Mouse (Mus musculus) stomach, postnatal 0 days (tissue): Measurements from ENCODE around the gene Btbd6.
A peak's percentile ranks its signal among the peaks of the same experiment; 100 is the strongest.

Experiments
- CTCF ChIP-seq: IDR thresholded peaks from 2 replicates; pipeline ENCODE4 v1.5.1; 2016; ENCODE audit warnings: antibody characterized with exemption, low read depth, mild to moderate bottlenecking, moderate library complexity
- EP300 ChIP-seq: optimal IDR thresholded peaks from 2 replicates; pipeline ENCODE3; 2016; ENCODE audit warnings: antibody characterized with exemption

- peak; percentile 71 for TF ChIP-seq CTCF
- no peak for TF ChIP-seq EP300
Measured at GRCm38 (mm10) chr12:112987877-112988276, 11.6 kb downstream of the Btbd6 start.
